Mouse (Mus musculus) liver, postnatal 0 days (tissue): Measurements from ENCODE around the gene Prpf8.

Source experiments
- CTCF ChIP-seq: sonication (generic); IDR thresholded peaks from 2 replicates; pipeline ENCODE4 v1.5.1; 2016; ENCODE audit warnings: antibody characterized with exemption, low read depth
- EP300 ChIP-seq: IDR thresholded peaks from 2 replicates; pipeline ENCODE4 v1.6.1; 2016; ENCODE audit warnings: antibody characterized with exemption, low read depth, mild to moderate bottlenecking

- no peak for TF ChIP-seq EP300
- TF ChIP-seq CTCF, result no peak
Measured at GRCm38 (mm10) chr11:75511213-75511612, 24.6 kb downstream of the Prpf8 start.
